Mouse (Mus musculus): Measurements from ENCODE around the gene Mfn1. TPM values are rescaled to one million over a fixed set of nuclear protein-coding genes. Genes with fewer than 3 reads are reported as not detected.

Mfn1 gene
- total RNA-seq, 4 experiments from 2014 or later = 93.5 to 111 (median 104) TPM

DNA sequence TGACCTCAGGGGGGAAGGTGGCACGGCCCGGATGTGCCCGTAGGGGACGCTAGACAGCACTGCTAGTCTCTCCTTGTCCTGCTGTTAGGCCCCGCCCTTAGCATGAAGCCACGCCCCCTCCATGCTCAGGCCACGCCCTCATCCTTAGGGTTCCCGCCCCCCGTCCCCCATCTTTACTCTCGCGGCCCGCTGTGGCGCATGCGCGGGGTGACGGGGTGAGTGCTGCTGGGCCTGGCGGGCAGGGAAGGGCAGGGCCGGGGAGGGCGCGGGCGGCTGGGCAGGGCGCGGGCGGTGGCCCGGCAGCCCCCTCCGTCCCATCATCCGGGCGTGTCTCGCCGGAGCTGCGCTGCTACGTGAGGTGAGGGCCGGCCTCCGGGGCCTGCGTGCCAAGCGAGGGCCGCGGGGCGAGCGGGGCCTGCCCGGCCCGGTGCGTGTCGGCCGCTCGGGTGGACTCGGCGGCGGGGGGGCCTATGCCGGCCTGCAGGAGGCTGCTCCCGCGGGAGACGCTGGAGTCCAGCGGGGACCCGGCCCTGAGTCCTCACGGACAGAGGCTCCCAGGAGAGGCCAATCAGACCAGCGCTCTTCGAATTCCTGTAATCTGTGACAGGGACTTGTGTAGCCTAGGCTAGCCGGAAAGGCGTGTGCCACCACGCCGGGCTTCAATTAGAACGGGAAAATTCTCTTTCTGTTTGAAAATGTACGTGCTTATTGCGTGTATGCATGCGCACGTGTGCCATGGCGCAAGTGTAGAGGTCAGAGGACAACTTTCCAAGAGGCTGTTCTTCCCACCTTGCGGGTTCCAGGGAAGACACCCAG lies 18.7 kb upstream of the Mfn1 start:
- peak; percentile 91 to 95 for DNase-seq (ENCODE audit: low spot score in 2 of 2)

DNA sequence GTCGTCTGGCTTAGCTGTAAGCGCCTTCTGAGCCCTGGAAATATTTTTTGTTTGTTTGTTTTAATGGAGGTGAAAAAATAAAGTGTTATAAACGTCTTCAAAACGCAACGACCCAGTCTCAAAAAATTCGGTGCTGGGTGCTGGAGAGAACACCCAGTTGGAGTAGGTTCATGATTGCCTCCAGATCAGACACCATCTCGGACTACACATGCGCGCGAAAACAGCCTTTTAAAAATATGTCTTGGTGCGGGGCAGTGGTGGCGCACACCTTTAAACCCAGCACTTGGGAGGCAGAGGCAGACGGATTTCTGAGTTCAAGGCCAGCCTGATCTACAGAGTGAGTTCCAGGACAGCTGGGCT lies 18.1 kb upstream of the Mfn1 start:
- DNase-seq (ENCODE audit: low spot score in 2 of 2) = no peak

DNA sequence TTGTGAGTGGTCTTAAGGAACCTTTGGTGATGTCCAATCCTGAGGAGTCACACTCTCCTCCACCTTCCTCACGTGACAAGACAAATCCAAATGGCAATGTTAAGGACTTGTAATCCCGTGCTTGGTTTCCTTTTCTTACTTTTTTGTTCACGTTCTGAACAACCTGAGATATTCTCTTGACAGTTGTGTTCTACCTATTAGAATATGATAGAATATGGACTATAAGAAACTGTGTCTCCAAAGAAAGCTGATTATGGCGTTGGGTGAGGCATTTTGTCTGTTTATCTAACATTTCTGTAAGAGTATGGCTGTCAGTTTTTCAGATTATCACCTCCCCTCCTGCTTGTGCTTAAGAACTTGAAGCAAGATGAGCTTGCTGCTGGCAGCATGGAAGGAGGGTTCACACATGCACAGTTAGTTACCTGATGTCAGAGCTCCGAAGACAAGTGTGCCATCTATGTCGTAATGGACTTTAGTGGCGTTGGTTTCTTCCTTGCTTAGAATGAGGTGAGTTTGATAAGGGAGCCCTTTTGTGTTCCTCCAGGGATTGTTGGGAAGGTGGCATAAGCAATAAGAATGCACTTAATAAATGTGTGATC lies 16.5 kb upstream of the Mfn1 start:
- DNase-seq (ENCODE audit: low spot score in 2 of 2) = no peak

DNA sequence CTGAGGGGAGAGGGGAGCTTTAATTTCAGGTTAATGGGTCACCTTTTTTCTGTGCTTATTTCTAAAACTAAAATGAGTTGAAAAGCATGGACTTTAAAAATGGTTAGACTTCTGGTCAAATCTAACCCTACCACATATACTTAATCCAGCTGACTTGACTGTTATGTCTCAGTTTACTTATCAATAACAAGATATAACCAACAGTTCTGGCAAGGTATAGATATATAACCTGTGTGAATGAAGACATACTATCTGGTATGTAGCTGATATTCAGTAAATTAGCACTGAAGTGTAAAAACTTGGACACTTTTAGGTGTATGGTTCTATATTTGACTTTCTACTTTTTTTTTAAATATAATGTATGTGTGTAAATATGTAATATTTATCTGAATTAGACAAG lies 15.7 kb upstream of the Mfn1 start:
- DNase-seq (ENCODE audit: low spot score in 2 of 2) = no peak

DNA sequence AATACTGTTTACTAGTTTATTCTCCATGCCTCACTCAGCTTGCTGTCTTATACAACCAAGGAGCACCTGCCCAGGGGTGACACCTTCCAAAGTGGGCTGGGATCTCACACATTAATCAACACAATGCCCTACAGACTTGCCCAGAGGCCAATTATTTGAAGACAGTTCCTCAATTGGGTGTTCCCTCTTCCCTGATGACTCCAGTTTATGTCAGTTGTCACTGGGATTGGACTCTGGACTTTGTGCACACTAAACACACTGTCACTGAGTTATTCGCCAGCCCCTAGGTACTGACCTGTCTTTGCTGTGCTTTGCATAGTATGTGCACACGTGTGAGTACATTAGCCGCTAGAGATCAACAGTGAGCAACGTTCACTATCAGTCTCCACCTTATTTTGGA lies 2.1 kb upstream of the Mfn1 start:
- no peak for DNase-seq (ENCODE audit: low spot score in 2 of 2)

DNA sequence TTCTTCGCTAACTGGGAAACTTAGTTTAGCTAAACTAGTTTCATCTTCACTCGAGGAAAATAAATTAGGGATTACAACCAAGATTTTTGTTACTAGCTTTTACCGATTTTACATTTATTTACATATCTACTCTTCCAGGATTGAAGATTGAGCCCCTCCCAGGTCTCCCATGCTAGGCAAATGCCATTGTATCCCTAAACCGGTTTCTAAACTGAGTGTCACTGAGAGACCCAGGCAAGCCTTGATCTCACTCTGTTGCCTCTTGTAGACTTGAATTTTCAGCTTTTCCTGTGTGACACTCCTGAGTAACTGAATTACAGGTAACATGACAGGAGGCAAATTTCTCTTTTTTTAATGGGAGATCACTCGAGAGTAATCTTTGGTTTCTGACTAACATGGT lies 776 bp downstream of the Mfn1 start:
- DNase-seq (ENCODE audit: low spot score in 2 of 2) = no peak

DNA sequence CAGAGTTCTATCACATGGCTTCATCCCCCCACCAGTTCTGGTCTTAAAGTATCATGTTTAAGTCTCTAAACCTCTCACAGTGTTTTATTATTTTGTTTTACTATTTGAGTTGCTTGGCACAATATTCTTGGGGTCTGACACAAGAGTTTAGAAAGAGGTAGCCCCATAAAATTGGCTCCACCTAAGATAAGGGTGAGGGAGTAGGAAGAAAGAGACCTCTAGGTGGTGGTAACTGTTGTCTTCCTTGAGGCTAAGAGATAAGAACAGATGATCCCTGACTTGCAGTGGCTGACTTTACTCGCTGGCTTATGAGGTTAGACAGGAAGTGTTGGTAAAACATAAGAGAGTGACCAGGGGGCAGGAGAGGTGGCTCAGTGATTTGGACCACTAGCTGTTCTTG lies 6.4 kb downstream of the Mfn1 start:
- no peak for DNase-seq (ENCODE audit: low spot score in 2 of 2)

DNA sequence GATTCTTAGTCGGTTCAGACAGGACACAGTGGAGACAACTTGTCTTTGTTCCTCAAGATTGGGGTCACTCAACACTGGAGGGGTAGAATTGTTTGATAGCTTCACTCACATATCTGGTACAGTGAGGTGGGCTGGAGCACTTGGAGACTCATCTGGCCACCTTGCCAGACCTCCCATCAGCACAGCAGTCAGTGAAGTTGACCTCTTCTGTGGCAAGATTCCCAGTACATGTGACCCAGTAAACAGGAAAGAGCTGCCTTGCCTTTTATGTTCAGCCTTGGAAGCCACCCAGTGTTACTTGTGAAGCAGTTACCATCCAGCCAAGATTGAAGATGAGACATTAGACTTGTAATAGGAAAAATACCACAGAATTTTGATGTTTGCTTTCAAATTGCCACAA lies 8.3 kb downstream of the Mfn1 start:
- peak; percentile 9 to 45 for DNase-seq (ENCODE audit: low spot score in 2 of 2)

DNA sequence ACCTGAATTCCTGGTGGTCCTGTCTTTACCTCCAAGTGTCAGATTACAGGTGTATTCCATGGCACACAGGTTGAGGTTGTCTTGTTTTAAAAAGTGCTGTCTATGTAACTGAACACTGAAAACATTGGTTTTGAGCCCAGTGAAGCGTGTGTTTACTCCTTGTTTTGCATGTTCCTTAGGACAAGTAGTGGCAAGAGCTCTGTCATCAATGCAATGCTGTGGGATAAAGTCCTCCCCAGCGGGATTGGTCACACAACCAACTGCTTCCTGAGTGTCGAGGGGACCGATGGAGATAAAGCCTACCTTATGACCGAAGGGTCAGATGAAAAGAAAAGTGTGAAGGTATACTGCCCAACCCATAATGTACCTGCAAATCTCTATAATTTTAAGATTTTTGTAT lies 8.8 kb downstream of the Mfn1 start:
- no peak for DNase-seq (ENCODE audit: low spot score in 2 of 2)

DNA sequence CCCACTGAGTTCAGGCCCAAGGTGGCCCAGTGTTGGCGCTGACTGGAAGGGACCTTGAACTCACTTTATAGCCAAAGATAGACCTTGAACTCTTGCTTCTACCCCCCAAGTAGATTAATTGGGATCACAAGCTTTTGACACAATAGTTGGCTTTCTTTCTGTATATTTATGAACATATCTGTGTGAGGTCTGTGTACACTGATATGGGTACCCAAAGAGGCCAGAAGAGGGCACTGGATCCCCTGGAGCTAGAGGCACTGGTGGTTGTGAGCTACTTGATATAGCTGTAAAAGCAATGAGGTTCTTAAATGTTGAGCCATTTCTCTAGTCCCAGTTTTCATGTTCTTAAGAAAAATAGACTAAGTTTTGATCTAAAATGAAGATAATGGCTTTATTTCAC lies 23.8 kb downstream of the Mfn1 start:
- DNase-seq (ENCODE audit: low spot score in 2 of 2) = no peak

DNA sequence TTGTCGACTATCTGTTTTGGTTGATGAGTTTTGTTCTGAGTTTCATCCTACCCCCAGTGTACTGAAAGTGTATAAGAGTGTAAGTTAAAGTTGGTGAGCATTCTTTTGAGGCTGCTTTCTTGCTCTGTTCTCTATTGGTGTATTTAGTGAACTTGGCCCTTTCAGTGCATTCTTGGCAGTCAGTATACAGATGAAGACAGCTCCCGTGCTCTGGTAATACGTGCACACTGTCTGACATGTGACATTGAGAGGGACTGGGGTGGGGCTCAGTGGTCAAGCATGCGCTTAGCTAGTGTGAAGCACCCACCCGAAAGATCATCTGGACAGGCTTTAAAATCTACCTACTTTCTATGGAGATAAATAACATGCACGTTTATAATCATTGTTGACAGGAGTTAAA lies 34.1 kb downstream of the Mfn1 start:
- no peak for DNase-seq (ENCODE audit: low spot score in 2 of 2)

DNA sequence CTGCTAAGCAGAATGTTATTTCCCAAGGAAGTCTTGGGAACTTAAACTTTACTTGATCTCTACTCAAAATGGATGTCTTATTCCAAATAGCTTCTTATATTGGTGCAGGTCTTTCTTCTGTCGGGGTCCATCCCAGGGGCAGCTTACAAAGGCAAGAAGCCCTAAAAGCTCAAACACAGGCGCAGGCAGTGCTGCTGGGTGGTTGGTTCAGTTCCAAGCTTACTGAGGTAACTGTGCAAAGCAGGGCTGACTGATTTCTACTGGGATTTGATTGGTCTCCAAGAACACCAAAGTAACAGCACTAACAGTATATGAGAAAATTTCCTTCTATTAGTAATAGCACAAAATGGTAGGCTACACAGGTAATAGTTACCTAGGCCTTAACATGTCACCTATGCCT lies 43.8 kb downstream of the Mfn1 start:
- DNase-seq (ENCODE audit: low spot score in 2 of 2) = no peak

DNA sequence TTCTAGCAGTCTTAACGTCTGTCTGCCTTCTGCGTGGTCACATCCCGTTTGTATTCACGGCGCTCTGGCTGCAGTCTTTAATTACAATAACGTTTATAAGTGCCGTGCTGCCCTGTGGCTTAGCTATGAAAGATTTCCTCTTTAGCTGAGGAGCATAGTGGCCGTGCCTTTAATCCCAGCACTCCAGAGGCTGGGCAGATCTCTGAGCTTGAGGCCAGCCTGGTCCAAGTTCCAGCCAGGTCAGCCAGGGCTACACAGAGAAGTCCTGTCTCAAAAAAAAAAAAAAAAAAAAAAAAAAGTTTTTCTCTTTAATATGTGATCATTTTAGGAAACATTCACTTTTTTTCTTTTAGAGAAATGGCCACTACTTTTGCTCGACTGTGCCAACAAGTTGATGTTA lies 44.6 kb downstream of the Mfn1 start:
- DNase-seq (ENCODE audit: low spot score in 2 of 2) = no peak

DNA sequence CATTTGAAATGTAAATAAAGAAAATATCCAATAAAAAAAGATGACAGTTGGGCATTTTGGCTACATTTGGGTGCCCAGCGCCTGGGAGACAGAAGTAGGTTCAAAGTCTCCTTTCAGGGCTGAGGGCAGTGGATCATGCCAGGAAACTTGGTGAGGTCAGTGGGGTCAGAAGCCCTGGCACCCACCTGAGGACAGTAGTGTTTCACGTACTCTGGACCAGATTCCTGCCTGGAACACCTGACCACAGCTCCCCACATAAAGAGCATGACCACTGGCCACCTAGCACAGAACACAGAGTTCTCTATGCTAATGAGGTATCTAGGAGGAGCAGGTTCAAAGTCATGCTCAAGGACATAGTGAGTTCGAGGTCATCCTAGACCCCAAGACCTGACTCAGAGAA lies 45.9 kb downstream of the Mfn1 start:
- no peak for DNase-seq (ENCODE audit: low spot score in 2 of 2)

DNA sequence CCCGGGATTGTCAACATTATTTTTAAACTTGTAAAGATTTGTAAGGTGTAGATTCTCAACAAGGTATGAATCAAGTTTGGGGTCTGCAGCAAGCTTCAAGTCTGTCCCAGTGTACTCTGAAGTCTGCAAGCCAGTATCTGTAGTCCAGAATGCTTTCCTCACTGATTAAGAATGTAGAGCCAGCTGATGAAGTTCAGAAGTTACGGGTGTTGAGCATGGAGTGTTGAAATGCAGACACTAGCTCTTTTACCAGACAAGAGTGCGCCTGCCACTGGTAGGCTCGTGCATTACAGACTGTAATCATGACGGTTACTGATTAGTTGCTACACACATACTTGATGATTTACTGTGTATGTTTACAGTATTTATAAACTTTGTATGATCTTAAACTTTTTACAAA lies 49.5 kb downstream of the Mfn1 start:
- DNase-seq (ENCODE audit: low spot score in 2 of 2) = no peak

DNA sequence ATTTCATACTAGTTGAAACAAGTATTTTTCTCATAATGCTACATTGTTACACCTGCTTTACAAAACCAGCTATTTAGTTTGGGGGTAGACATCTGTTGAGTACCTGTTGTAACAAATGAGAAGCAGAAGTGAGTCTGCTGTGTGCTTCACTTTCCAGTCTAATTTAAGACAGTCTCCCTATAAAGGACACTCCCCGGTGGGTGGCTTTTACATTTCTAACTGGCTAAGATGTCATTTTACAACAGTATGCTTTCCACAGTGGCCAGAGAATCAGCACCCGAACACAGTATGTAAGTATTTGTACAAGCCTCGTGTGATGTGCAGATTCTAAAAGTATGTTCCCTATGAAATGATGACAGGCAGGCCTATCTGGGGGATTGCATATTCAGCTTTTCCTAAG lies 51.5 kb downstream of the Mfn1 start:
- no peak for DNase-seq (ENCODE audit: low spot score in 2 of 2)

DNA sequence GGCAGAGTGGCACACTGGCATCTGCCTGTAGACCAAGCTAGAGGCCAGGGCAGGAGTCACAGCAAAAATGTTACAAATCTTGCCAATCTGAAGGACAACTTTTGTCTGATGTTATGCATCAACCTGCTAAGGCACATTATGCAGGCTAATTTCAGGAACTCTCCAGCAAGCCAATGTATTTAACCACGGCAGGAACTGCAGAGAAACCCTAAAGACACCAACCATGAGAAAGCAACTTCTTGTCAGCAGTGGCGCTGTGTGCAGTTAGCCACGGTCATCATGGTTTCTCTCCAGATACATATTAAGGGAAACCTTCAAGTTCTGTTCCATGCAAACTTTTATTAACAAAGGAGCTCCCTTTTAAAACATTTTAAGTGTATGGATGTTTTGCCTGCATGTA lies 52.6 kb downstream of the Mfn1 start:
- no peak for DNase-seq (ENCODE audit: low spot score in 2 of 2)

DNA sequence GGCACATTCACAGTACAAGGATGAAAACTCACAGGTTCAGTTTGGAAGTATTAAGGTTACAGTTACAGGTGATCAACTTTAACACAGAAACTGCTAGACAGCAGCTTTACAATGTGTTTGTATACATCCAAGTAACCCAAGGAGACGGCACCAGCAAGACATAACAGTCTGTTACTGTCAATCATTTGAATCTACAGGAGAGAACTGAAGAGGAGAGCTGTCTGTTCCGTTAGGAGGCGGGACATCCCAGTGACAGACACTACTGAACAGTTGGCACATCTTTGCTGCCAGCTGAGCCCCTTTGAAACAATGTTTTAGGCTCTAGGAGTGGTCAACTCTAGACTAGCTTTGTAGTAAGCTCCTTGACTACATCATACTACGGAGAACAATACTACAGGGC lies 54.2 kb downstream of the Mfn1 start:
- DNase-seq (ENCODE audit: low spot score in 2 of 2) = no peak

DNA sequence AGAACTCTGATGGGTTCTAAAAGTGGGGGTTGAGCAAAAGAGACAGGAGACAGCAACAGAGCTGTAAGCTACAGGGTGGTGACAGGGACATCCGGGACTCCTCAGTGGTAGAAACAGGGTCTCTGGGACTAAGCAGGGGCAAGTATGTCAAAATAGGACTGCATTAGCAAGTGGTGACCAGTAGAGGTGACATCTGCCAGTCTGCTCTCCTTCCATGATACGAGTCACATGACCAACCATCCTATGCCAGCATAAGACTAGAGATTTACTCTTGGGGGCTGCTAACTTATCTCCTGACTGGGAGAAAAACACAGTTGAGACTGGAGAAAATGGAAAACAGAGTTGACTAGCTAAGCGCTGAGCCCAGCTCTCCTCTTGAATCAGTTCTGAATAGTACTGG lies 57.0 kb downstream of the Mfn1 start:
- DNase-seq (ENCODE audit: low spot score in 2 of 2) = no peak

DNA sequence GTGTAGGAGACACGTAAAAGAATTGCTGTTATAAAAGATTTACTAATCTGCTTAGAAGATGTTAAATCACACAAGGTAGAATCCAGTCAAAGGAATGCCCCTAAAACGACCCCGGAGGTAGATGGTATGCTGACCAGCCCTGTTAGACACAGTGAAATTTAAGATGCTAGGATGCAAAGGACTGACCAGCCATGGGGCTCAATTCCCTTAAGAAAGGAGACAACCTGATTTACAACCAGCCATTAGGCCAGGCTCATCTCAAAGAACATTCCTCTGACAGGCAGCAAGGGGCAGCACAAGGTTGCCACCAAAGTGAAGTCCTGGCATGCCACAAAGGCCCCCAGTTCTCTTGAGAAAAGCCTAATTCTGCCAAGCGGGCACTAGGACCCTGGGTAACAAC lies 65.8 kb downstream of the Mfn1 start:
- no peak for DNase-seq (ENCODE audit: low spot score in 2 of 2)

DNA sequence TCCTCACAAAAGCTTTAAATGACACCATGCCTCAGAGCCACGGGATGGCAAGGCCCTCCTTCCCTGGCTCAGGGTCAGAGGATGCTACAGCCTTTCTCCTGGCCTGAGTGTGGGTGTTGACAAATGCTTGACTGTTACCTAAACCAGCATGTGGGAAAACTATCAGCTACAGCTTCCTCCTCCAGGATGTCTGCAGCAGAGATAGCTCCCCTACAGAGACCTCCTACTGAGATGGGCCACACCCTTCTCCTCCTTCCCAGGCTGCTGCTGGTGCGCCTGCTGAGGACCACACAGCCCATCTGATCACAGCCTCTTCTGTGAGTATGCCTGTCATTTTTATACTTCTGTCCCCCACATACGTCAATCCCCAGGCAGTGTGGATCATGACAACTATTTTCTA lies 70.1 kb downstream of the Mfn1 start:
- DNase-seq (ENCODE audit: low spot score in 2 of 2) = no peak

DNA sequence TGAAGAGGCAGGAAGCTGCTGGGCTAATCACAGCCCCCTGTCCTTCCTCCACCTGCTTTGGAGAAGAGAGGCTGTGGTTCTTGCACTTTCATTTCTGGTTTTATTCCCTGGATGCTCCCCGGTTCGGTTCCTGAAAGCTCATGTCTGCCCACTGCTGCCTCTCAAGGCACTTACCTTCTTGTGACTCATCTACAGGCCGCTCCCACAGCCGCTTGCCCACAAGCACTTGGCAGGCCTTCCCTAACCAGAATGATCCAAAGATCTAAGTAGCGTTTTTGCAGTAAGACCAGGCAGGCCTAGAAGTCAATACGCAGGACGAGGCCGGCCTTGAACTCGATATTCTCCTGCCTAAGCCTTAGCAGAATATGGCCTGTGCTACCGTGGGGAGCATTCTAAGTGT lies 71.8 kb downstream of the Mfn1 start:
- DNase-seq (ENCODE audit: low spot score in 2 of 2) = peak in 1 of 2 experiments; percentile 12

DNA sequence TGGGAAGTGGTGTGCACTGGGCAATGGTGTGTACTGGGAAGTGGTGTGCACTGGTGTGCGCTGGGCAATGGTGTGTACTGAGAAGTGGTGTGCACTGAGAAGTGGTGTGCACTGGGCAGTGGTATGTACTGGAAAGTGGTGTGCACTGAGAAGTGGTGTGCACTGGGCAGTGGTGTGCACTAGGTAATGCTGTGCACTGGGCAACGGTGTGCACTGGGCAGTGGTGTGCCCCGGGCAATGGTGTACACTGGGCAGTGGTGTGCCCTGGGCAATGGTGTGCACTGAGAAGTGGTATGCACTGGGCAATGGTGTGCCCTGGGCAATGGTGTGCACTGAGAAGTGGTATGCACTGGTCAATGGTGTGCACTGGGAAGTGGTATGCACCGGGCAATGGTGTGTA lies 80.0 kb downstream of the Mfn1 start:
- DNase-seq (ENCODE audit: low spot score in 2 of 2) = no peak

DNA sequence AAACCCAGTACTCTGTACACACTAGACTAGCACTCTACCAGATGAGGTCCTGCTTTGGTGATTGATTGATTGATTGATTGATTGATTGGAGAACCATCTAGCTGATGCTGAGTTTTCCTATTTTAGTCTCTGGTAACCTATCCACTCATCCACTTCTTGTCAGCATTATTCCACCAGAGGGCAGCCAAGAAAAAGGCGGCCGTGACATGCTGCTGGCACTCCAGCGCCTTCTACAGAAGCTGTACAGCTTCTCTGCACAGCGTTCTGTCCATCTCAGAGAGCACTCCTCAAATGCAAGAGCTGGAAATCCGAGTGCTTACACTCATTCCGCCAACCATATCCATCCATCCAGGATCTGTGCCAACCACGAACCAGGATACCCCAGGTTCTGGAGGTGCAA lies 81.3 kb downstream of the Mfn1 start:
- peak; percentile 30 to 39 for DNase-seq (ENCODE audit: low spot score in 2 of 2)

Measured in left cerebral cortex, adult 8-10 months (tissue).